Mouse (Mus musculus) cortical plate, adult 2 months (tissue): ENCODE results near the gene Atf3.

Experiments
- CTCF ChIP-seq: fragments of 200-500 bp; IDR thresholded peaks from 2 replicates; pipeline ENCODE4 v1.5.1; 2011; ENCODE audit warnings: mild to moderate bottlenecking, control low read depth, low read length; ENCODE audit not compliant: insufficient read depth; ENCODE audit errors: extremely low read depth
- POLR2A ChIP-seq: fragments of 200-500 bp; IDR thresholded peaks from 2 replicates; pipeline ENCODE4 v1.6.1; 2011; ENCODE audit warnings: mild to moderate bottlenecking, low read length, control low read depth; ENCODE audit not compliant: insufficient read depth; ENCODE audit errors: extremely low read depth

GRCm38 (mm10) chr1:191249975-191250374 lies 32.1 kb upstream of the Atf3 start:
- TF ChIP-seq CTCF (no peak), POLR2A (no peak)
